Mouse (Mus musculus): Measurements from ENCODE around the gene Spen. TPM values are rescaled to one million over a fixed set of nuclear protein-coding genes. Genes with fewer than 3 reads are reported as not detected.

Spen gene
- polyA plus RNA-seq, 1 experiment = 25.6 TPM

DNA sequence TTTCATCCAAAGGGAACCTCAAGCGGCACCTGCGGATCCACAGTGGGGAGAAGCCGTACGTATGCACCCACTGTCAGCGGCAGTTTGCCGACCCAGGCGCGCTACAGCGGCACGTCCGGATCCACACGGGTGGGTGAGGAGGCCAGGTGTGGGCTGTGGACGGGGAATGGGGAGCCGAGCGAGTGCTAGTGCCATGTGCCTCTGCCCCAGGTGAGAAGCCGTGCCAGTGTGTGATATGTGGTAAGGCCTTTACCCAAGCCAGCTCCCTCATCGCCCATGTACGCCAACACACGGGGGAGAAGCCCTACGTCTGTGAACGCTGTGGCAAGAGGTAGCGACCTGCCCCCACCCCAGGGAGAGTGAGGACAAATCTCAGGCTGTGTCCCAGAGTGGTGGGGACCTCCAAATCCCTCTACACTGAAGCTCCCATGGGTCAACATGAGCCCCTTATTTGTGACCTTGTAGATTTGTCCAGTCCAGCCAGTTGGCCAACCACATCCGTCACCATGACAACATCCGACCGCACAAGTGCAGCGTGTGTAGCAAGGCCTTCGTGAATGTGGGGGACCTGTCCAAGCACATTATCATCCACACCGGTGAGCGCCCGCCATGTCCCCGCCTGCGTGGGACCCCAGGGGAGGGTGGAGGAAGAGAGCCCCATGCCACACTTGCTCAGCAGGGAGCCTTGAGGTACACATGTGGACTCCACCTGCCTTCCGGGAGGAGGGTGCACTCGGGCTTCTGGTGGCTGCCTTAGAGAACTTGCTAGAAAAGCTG is 72.7 kb downstream of the Spen start:
- H3K27me3 ChIP-seq (ENCODE audit: control insufficient read depth) = no peaks in the 10 kb centered on the region
- no peaks in the 10 kb centered on the region; the same call in 1 of the 2 replicates for H3K4me1 ChIP-seq (ENCODE audit: control insufficient read depth)
- H3K36me3 ChIP-seq (ENCODE audit: control insufficient read depth) = peaks cover 91% of the 10 kb centered on the region
- peaks cover 30% of the 10 kb centered on the region for H3K9me3 ChIP-seq (ENCODE audit: control insufficient read depth, low read length)
- no peak overlapping the region for H3K4me3 ChIP-seq (replicated peaks)
- no peak for TF ChIP-seq TAL1 (IDR thresholded peaks at IDR 0.05; ENCODE audit: low read length)
- TF ChIP-seq GATA1 (IDR thresholded peaks at IDR 0.05; ENCODE audit: low read length) = no peak

DNA sequence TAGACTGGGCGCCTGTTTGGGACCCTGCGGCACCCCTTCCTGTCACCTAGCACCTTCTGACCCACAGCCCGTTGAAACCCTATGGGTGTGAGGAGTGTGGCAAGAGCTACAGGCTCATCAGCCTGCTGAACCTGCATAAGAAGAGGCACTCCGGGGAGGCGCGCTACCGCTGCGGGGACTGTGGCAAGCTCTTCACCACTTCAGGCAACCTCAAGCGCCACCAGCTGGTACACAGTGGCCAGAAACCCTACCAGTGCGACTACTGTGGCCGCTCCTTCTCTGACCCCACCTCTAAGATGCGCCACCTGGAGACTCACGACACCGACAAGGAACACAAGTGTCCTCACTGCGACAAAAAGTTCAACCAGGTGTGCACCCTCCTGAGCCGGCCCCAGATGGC is 73.7 kb downstream of the Spen start:
- H3K9me3 ChIP-seq (ENCODE audit: control insufficient read depth, low read length) = peaks cover 29% of the 10 kb centered on the region
- H3K27me3 ChIP-seq (ENCODE audit: control insufficient read depth) = no peaks in the 10 kb centered on the region
- H3K4me1 ChIP-seq (ENCODE audit: control insufficient read depth) = no peaks in the 10 kb centered on the region; the same call in 1 of the 2 replicates
- no peak for TF ChIP-seq GATA1 (IDR thresholded peaks at IDR 0.05; ENCODE audit: low read length)
- TF ChIP-seq TAL1 (IDR thresholded peaks at IDR 0.05; ENCODE audit: low read length) = no peak
- no peak overlapping the region for H3K4me3 ChIP-seq (replicated peaks)
- peaks cover 88% of the 10 kb centered on the region for H3K36me3 ChIP-seq (ENCODE audit: control insufficient read depth)

DNA sequence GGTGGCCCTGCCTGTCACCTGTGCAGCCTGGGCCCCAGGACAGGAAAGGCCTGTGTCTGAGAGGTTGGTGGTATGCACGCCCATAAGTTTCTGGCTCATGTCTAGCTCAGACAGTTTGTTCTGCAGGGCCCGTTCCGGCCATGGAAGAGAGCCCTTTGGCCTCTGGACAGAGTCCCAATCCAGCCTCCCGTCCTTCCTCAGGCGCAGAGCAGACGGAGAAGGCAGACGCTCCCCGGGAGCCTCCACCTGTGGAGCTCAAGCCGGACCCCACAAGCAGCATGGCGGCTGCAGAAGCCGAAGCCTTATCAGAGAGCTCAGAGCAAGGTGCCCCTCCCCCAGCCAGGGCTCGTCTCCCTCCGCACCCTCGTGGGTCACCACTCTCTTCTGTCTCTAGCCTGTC is 74.9 kb downstream of the Spen start:
- H3K4me1 ChIP-seq (ENCODE audit: control insufficient read depth) = no peaks in the 10 kb centered on the region; the same call in 1 of the 2 replicates
- no peak overlapping the region for H3K4me3 ChIP-seq (replicated peaks)
- peaks cover 77% of the 10 kb centered on the region for H3K36me3 ChIP-seq (ENCODE audit: control insufficient read depth)
- TF ChIP-seq TAL1 (IDR thresholded peaks at IDR 0.05; ENCODE audit: low read length) = no peak
- TF ChIP-seq GATA1 (IDR thresholded peaks at IDR 0.05; ENCODE audit: low read length) = no peak
- H3K27me3 ChIP-seq (ENCODE audit: control insufficient read depth) = no peaks in the 10 kb centered on the region
- H3K9me3 ChIP-seq (ENCODE audit: control insufficient read depth, low read length) = peaks cover 29% of the 10 kb centered on the region

DNA sequence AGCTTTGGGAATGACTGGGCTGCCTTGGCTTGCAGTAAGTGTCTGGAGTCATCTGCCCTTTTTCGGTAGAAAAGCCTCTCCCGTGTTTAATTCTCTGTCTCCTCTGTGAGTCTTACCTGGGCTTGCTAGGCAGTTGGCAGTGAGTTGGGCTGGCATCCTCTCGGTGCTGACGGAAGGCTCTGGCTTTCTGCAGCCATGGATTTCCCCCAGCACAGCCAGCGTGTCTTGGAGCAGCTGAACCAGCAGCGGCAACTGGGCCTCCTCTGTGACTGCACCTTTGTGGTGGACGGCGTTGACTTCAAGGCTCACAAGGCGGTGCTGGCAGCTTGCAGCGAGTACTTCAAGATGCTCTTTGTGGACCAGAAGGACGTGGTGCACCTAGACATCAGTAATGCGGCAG is 76.8 kb downstream of the Spen start:
- peaks cover 28% of the 10 kb centered on the region for H3K9me3 ChIP-seq (ENCODE audit: control insufficient read depth, low read length)
- TF ChIP-seq GATA1 (IDR thresholded peaks at IDR 0.05; ENCODE audit: low read length) (no peak), TAL1 (IDR thresholded peaks at IDR 0.05; ENCODE audit: low read length) (no peak)
- peaks cover 2% of the 10 kb centered on the region; the same call in 1 of the 2 replicates for H3K4me1 ChIP-seq (ENCODE audit: control insufficient read depth)
- no peaks in the 10 kb centered on the region for H3K27me3 ChIP-seq (ENCODE audit: control insufficient read depth)
- H3K4me3 ChIP-seq (replicated peaks) = no peak overlapping the region
- H3K36me3 ChIP-seq (ENCODE audit: control insufficient read depth) = peaks cover 60% of the 10 kb centered on the region

DNA sequence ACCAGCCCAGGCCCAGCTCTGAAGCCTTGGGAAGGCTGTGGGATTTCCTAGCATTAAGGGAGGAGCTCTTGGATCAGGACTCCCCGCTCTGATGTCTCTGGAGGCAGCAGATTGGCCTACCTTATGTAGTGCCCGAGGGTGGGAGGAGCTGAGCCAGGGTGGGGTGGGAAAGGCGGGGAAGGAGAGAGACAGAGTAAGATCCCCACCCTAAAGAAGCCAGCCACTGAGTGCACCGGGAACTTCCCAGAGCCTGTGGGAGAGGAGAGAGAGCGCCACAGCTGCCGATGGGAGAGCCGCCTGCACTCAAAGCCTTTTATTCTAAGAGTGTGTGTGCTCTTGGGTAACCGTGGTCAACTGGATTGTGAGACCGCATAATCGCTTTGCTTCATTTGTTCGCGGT is 77.3 kb downstream of the Spen start:
- Histone ChIP-seq H3K4me1 (ENCODE audit: control insufficient read depth) (peaks cover 2% of the 10 kb centered on the region; the same call in 1 of the 2 replicates), H3K27me3 (ENCODE audit: control insufficient read depth) (no peaks in the 10 kb centered on the region), H3K9me3 (ENCODE audit: control insufficient read depth, low read length) (peaks cover 23% of the 10 kb centered on the region), H3K4me3 (replicated peaks) (no peak overlapping the region), H3K36me3 (ENCODE audit: control insufficient read depth) (peaks cover 57% of the 10 kb centered on the region)
- TF ChIP-seq TAL1 (IDR thresholded peaks at IDR 0.05; ENCODE audit: low read length) (no peak), GATA1 (IDR thresholded peaks at IDR 0.05; ENCODE audit: low read length) (no peak)

DNA sequence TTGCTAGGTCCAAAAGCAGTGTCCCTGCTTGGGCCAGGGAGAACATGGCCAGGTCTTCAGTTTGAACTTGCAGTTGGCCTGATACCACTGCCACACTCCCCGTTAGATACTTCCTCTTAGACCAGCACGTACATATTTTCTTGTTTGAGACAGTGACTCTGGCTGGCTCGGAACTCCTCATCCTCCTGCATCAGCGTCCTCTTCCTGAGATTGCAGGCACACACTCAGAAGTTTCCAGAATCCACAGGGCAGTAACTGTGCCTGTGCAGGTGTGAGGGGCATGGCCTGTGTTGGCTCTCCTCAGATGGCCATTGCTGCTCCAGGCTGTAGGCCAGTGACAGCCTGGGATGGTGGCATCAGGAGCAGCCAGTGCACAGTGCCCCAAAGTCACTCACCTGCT is 77.9 kb downstream of the Spen start:
- Histone ChIP-seq H3K27me3 (ENCODE audit: control insufficient read depth) (no peaks in the 10 kb centered on the region), H3K9me3 (ENCODE audit: control insufficient read depth, low read length) (peaks cover 18% of the 10 kb centered on the region), H3K4me1 (ENCODE audit: control insufficient read depth) (peaks cover 2% of the 10 kb centered on the region; the same call in 1 of the 2 replicates), H3K4me3 (replicated peaks) (no peak overlapping the region), H3K36me3 (ENCODE audit: control insufficient read depth) (peaks cover 51% of the 10 kb centered on the region)
- no peak for TF ChIP-seq TAL1 (IDR thresholded peaks at IDR 0.05; ENCODE audit: low read length)
- no peak for TF ChIP-seq GATA1 (IDR thresholded peaks at IDR 0.05; ENCODE audit: low read length)

DNA sequence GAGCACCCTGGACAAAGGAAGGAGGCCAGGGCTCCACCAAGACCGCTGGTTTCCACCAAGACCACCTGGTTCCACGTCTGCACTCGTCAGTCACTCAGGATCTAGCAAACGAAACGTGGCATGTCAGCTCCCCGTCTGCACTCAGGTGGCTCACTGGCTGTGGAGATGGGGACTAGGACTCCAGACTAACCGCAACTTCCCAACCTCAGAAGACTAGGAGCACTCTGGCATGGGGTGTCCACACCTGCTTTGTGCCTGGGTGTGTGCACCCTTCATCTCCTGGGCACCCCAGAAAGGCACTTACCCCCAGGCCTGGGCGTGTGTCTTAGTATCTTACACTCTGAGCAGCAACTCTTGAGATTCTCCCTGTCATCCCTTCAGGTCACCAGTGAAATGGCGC is 78.6 kb downstream of the Spen start:
- H3K4me3 ChIP-seq (replicated peaks) = no peak overlapping the region
- peaks cover 2% of the 10 kb centered on the region; the same call in 1 of the 2 replicates for H3K4me1 ChIP-seq (ENCODE audit: control insufficient read depth)
- no peaks in the 10 kb centered on the region for H3K27me3 ChIP-seq (ENCODE audit: control insufficient read depth)
- peaks cover 44% of the 10 kb centered on the region for H3K36me3 ChIP-seq (ENCODE audit: control insufficient read depth)
- TF ChIP-seq GATA1 (IDR thresholded peaks at IDR 0.05; ENCODE audit: low read length) = no peak
- TF ChIP-seq TAL1 (IDR thresholded peaks at IDR 0.05; ENCODE audit: low read length) = no peak
- peaks cover 10% of the 10 kb centered on the region for H3K9me3 ChIP-seq (ENCODE audit: control insufficient read depth, low read length)

DNA sequence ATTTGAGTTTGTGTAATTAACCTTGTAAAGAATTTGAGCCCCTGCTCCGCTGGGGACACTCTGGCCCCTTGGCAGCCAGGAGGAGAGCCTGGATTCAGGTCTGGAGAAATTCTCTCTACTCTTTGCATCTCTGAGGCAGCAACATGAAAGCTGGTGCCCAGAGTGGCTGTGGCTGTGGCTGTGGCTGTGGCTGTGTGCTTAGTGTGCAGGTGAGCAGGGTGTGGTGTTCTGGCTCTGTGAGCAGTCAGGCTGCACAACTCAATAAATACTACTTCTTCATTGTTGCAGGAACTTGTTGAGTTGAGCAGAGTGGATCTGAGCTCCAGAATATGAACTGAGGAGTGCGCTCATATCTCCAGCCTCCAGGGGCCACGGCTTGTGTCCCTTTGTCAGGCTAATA is 79.5 kb downstream of the Spen start:
- H3K4me3 ChIP-seq (replicated peaks) = no peak overlapping the region
- H3K9me3 ChIP-seq (ENCODE audit: control insufficient read depth, low read length) = peaks cover 2% of the 10 kb centered on the region; the same call in 1 of the 2 replicates
- no peak for TF ChIP-seq GATA1 (IDR thresholded peaks at IDR 0.05; ENCODE audit: low read length)
- no peak for TF ChIP-seq TAL1 (IDR thresholded peaks at IDR 0.05; ENCODE audit: low read length)
- peaks cover 2% of the 10 kb centered on the region; the same call in 1 of the 2 replicates for H3K4me1 ChIP-seq (ENCODE audit: control insufficient read depth)
- peaks cover 35% of the 10 kb centered on the region for H3K36me3 ChIP-seq (ENCODE audit: control insufficient read depth)
- no peaks in the 10 kb centered on the region for H3K27me3 ChIP-seq (ENCODE audit: control insufficient read depth)

DNA sequence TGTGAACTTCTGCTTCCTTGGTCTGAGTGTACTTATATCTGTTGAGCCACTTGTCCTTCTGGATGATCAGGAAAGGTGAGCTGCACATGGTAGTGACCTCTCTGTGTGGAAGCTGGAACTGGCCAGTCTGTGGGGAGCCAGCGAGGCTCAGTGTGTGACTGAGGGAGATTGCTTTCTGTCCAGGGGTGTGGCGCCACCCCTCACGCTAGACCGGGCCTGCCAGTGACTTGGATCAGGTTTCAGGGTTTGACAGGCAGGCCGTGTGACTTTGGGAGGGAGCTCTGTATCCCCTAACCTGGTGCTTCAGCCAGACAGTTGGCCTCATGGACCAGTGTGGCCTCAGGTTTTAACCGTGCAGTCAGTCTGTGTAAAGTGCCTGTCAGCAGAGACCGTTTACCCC is 80.2 kb downstream of the Spen start:
- Histone ChIP-seq H3K4me3 (replicated peaks) (no peak overlapping the region), H3K36me3 (ENCODE audit: control insufficient read depth) (peaks cover 31% of the 10 kb centered on the region)

More for the DNA sequence above, 80.2 kb downstream of the Spen start:
- Histone ChIP-seq H3K9me3 (ENCODE audit: control insufficient read depth, low read length) (no peaks in the 10 kb centered on the region), H3K4me1 (ENCODE audit: control insufficient read depth) (peaks cover 2% of the 10 kb centered on the region; the same call in 1 of the 2 replicates), H3K27me3 (ENCODE audit: control insufficient read depth) (no peaks in the 10 kb centered on the region)
- TF ChIP-seq GATA1 (IDR thresholded peaks at IDR 0.05; ENCODE audit: low read length) = no peak
- no peak for TF ChIP-seq TAL1 (IDR thresholded peaks at IDR 0.05; ENCODE audit: low read length)
